ENCODE assay signal across 15 mouse cellular contexts in genomic region chr2:27318606-27319005, GRCm38 (mm10).
DNase-seq lines count a peak whose midpoint lies in the region; ATAC-seq and TF ChIP-seq lines count a peak whose summit lies in the region.
"Had no signal": no experiment of that assay in that cellular context is flagged by ENCODE, and none has a peak within 500 bp of the region (broad histone marks: within the 10 kb centered on the region; RNA-seq: fewer than 3 reads in every experiment).

No protein-coding gene starts in this region.

- no peaks in the 10 kb centered on the region for H3K9me3 ChIP-seq in liver, postnatal 0 days (ENCODE audit: low read length)
- H3K9me3 ChIP-seq in liver, embryonic 12.5 days (replicated peaks), result no peaks in the 10 kb centered on the region
- H3K9me3 ChIP-seq: G1E; stomach, embryonic 15.5 days had no signal

- H3K4me3 ChIP-seq in liver, postnatal 0 days (ENCODE audit: low read depth, low read length), result no peak overlapping the region
- H3K4me3 ChIP-seq in liver, embryonic 12.5 days, result no peak overlapping the region
- H3K4me3 ChIP-seq: erythroblast, embryonic 14.5 days; stomach, embryonic 15.5 days had no signal

- no peak for TF ChIP-seq EP300 in liver, postnatal 0 days (IDR thresholded peaks at IDR 0.05; ENCODE audit: low read depth)

- no peak for TF ChIP-seq CTCF in liver, postnatal 0 days (IDR thresholded peaks at IDR 0.05; ENCODE audit: low read depth)

- no peaks in the 10 kb centered on the region; the same call in 1 of the 2 replicates for H3K36me3 ChIP-seq in liver, postnatal 0 days (replicated peaks; ENCODE audit: insufficient read depth, low read length)
- H3K36me3 ChIP-seq in liver, embryonic 12.5 days, result no peaks in the 10 kb centered on the region
- H3K36me3 ChIP-seq: G1E; stomach, embryonic 15.5 days had no signal

- H3K27ac ChIP-seq in liver, postnatal 0 days (ENCODE audit: low read depth), result no peak overlapping the region
- no peak overlapping the region for H3K27ac ChIP-seq in liver, embryonic 12.5 days
- H3K27ac ChIP-seq: stomach, embryonic 15.5 days had no signal

- H3K9ac ChIP-seq in liver, postnatal 0 days (replicated peaks), result no peak overlapping the region
- no peak overlapping the region for H3K9ac ChIP-seq in liver, embryonic 12.5 days
- H3K9ac ChIP-seq: stomach, embryonic 15.5 days had no signal

- H3K4me2 ChIP-seq in liver, postnatal 0 days (ENCODE audit: low read depth, low read length), result no peak overlapping the region
- H3K4me2 ChIP-seq in liver, embryonic 12.5 days, result no peak overlapping the region
- H3K4me2 ChIP-seq: heart, embryonic 11.5 days; stomach, embryonic 15.5 days had no signal

- WGBS in liver, postnatal 0 days (ENCODE audit: insufficient replicate concordance), result 67% methylated on average over 4 of the region's 4 CpGs
- 71% methylated on average over 4 of the region's 4 CpGs for WGBS in liver, embryonic 12.5 days (ENCODE audit: insufficient replicate concordance)

- H3K4me1 ChIP-seq in liver, postnatal 0 days (ENCODE audit: insufficient read depth), result no peaks in the 10 kb centered on the region; the same call in 1 of the 2 replicates
- peaks cover 29% of the 10 kb centered on the region for H3K4me1 ChIP-seq in liver, embryonic 12.5 days

- no peaks in the 10 kb centered on the region for H3K27me3 ChIP-seq in liver, postnatal 0 days (ENCODE audit: insufficient read depth, low read length)
- H3K27me3 ChIP-seq in liver, embryonic 12.5 days (replicated peaks), result no peaks in the 10 kb centered on the region
- H3K27me3 ChIP-seq: stomach, embryonic 15.5 days had no signal

- ATAC-seq in liver, postnatal 0 days, result 0 out of 2 replicates have a peak, but pooled peaks have one; percentile 21
- ATAC-seq in liver, embryonic 12.5 days, result no peak
- no peak for ATAC-seq in erythroblast, adult 5-6 weeks (replicated peaks; ENCODE audit: low FRiP score, poor library complexity, severe bottlenecking)

- no peak for DNase-seq in liver, postnatal 0 days
- DNase-seq in NIH3T3 (ENCODE audit: low read depth), result peak; percentile 29
- DNase-seq in kidney, adult 11 months, result peak; percentile 95
- DNase-seq in kidney, postnatal 4 days, result peak; percentile 63 to 79
- DNase-seq in cerebellum, adult 9-10 months, result no peak
- no peak for DNase-seq in spleen, postnatal 14 days (ENCODE audit: low spot score in 2 of 2)
- DNase-seq: cerebellum, postnatal 25 days; lung, postnatal 10 days; right cerebral cortex, adult 18-20 months had no signal

Comparison
In these comparisons a context has a peak if more than half of its experiments do, and no peak if none do; other contexts are left out.
1. DNase-seq: peak in NIH3T3 (single experiment), kidney, adult 11 months (single experiment) and kidney, postnatal 4 days (2 of 2); none in liver, postnatal 0 days (single experiment), cerebellum, adult 9-10 months (single experiment) and spleen, postnatal 14 days (0 of 2).